Mouse (Mus musculus) heart, adult 2 months (tissue): ENCODE data around the gene Cnot6.

Source experiments
- CTCF ChIP-seq: fragments of 200-600 bp; IDR thresholded peaks from 2 replicates; pipeline ENCODE4 v1.8.1; 2022; ENCODE audit warnings: antibody characterized with exemption, mild to moderate bottlenecking, moderate library complexity
- EP300 ChIP-seq: fragments of 200-500 bp; IDR thresholded peaks from 2 replicates; pipeline ENCODE4 v1.6.1; 2011; ENCODE audit warnings: low read depth, low read length, control low read depth; ENCODE audit not compliant: insufficient read depth

- TF ChIP-seq EP300 = no peak
- TF ChIP-seq CTCF = no peak
Observed at GRCm38 (mm10) chr11:49742248-49742647, 29.7 kb upstream of the Cnot6 start.
